8 mouse cellular contexts compared by ENCODE assay signal in genomic region chr6:134207391-134208179, GRCm38 (mm10).
DNase-seq lines count a peak whose midpoint lies in the region; ATAC-seq and TF ChIP-seq lines count a peak whose summit lies in the region.

No protein-coding gene starts in this region.

- DNase-seq in gastrocnemius, adult 2 months = peak; percentile 65
- no peak for DNase-seq in gastrocnemius, adult 18-20 months (ENCODE audit: low spot score)
- peak; percentile 55 to 62 for DNase-seq in B cell, adult 2 months
- peak; percentile 71 for DNase-seq in brain, embryonic 18.5 days (ENCODE audit: low read depth, low spot score)
- no peak for DNase-seq in heart, postnatal 0 days (ENCODE audit: low spot score)
- peak; percentile 78 to 81 for DNase-seq in layer of hippocampus, postnatal 10 days (ENCODE audit: low spot score in 2 of 2)
- no peak for DNase-seq in thymus, postnatal 14 days

- peak overlapping the region; percentile 34 for H3K4me3 ChIP-seq in gastrocnemius, adult 2 months
- H3K4me3 ChIP-seq in heart, postnatal 0 days (ENCODE audit: low read depth, low read length) = no peak overlapping the region
- H3K4me3 ChIP-seq in neural tube, embryonic 12.5 days = no peak overlapping the region

- peak overlapping the region; percentile 8; the same call in 1 of the 2 replicates for H3K4me2 ChIP-seq in heart, postnatal 0 days (ENCODE audit: low read depth, low read length)
- peak overlapping the region; percentile 30; the same call in 1 of the 2 replicates for H3K4me2 ChIP-seq in neural tube, embryonic 12.5 days (replicated peaks)

- no peaks in the 10 kb centered on the region for H3K9me3 ChIP-seq in heart, postnatal 0 days (replicated peaks; ENCODE audit: control insufficient read depth, low read length)
- no peaks in the 10 kb centered on the region for H3K9me3 ChIP-seq in neural tube, embryonic 12.5 days

- TF ChIP-seq CTCF in gastrocnemius, adult 2 months (IDR thresholded peaks at IDR 0.05) = no peak
- no peak for TF ChIP-seq CTCF in heart, postnatal 0 days (IDR thresholded peaks at IDR 0.05; ENCODE audit: low read depth)

- no peaks in the 10 kb centered on the region for H3K27me3 ChIP-seq in heart, postnatal 0 days (ENCODE audit: control insufficient read depth, insufficient read depth, low read length)
- H3K27me3 ChIP-seq in neural tube, embryonic 12.5 days (replicated peaks) = no peaks in the 10 kb centered on the region

- ATAC-seq in heart, postnatal 0 days (ENCODE audit: insufficient read depth, low read depth) = peak; percentile 45; the same call in 1 of the 2 replicates
- ATAC-seq in neural tube, embryonic 12.5 days (ENCODE audit: low FRiP score, low read depth) = peak; percentile 93

- intact Hi-C loops in gastrocnemius, adult 2 months (cut with DNase I) = no loop called here

- no peaks in the 10 kb centered on the region for H3K36me3 ChIP-seq in heart, postnatal 0 days (replicated peaks; ENCODE audit: control insufficient read depth, insufficient read depth, low read length)
- no peaks in the 10 kb centered on the region for H3K36me3 ChIP-seq in neural tube, embryonic 12.5 days

- TF ChIP-seq EP300 in heart, postnatal 0 days (IDR thresholded peaks at IDR 0.05; ENCODE audit: low read depth) = no peak

- no peak overlapping the region for H3K9ac ChIP-seq in heart, postnatal 0 days (replicated peaks; ENCODE audit: low read depth, low read length)
- H3K9ac ChIP-seq in neural tube, embryonic 12.5 days = no peak overlapping the region

- WGBS in heart, postnatal 0 days = 58% methylated on average over 19 of the region's 19 CpGs
- 72% methylated on average over 19 of the region's 19 CpGs for WGBS in neural tube, embryonic 12.5 days

- H3K27ac ChIP-seq in gastrocnemius, adult 2 months = peak overlapping the region; percentile 50; the same call in 1 of the 2 replicates
- no peak overlapping the region for H3K27ac ChIP-seq in heart, postnatal 0 days (ENCODE audit: low read depth)
- peak overlapping the region; percentile 60; the same call in 1 of the 2 replicates for H3K27ac ChIP-seq in neural tube, embryonic 12.5 days

- peaks cover 28% of the 10 kb centered on the region for H3K4me1 ChIP-seq in heart, postnatal 0 days (ENCODE audit: control insufficient read depth, insufficient read depth)
- H3K4me1 ChIP-seq in neural tube, embryonic 12.5 days = peaks cover 29% of the 10 kb centered on the region

Comparison
In these comparisons a context has a peak if more than half of its experiments do, and no peak if none do; other contexts are left out.
1. DNase-seq: peak in gastrocnemius, adult 2 months (single experiment), B cell, adult 2 months (2 of 2), brain, embryonic 18.5 days (single experiment) and layer of hippocampus, postnatal 10 days (2 of 2); none in gastrocnemius, adult 18-20 months (single experiment), heart, postnatal 0 days (single experiment) and thymus, postnatal 14 days (single experiment).